Mouse (Mus musculus): Measurements from ENCODE around the gene Fermt2. TPM values are rescaled to one million over a fixed set of nuclear protein-coding genes. Genes with fewer than 3 reads are reported as not detected.
"Not testable (repeated sequence)": the region's sequence is repeated elsewhere in the genome, so short reads cannot be mapped to it uniquely, and the experiment has no call there.

The Fermt2 gene
- polyA plus RNA-seq, 1 experiment from 2014 or later: 61.9 TPM

- H3K4me2 ChIP-seq: no peak overlapping the region
- 0 out of 2 replicates have a peak, but pooled peaks cover 8% of the 10 kb centered on the region for H3K36me3 ChIP-seq (ENCODE audit: control insufficient read depth, insufficient read depth, low read length)
- H3K27me3 ChIP-seq (replicated peaks; ENCODE audit: control insufficient read depth, insufficient read depth, low read length): no peaks in the 10 kb centered on the region
- DNase-seq (ENCODE audit: low spot score): no peak
- no peak for ATAC-seq (replicated peaks; ENCODE audit: low FRiP score)
- no peak overlapping the region for H3K9ac ChIP-seq (ENCODE audit: low read depth, low read length)
- H3K27ac ChIP-seq (ENCODE audit: low read depth, low read length): no peak overlapping the region
- H3K9me3 ChIP-seq (ENCODE audit: control insufficient read depth, low read length): no peaks in the 10 kb centered on the region; the same call in 1 of the 2 replicates
- WGBS: 92% methylated on average over 11 of the region's 11 CpGs
- no peak overlapping the region for H3K4me3 ChIP-seq (ENCODE audit: low read depth, low read length)
- no peaks in the 10 kb centered on the region for H3K4me1 ChIP-seq (replicated peaks; ENCODE audit: control insufficient read depth, insufficient read depth, low read length)
Measured at GRCm38 (mm10) chr14:45500052-45500451, 29.9 kb downstream of the Fermt2 start.

GRCm38 (mm10) chr14:45497116-45497515 is 32.8 kb downstream of the Fermt2 start:
- Histone ChIP-seq H3K9me3 (ENCODE audit: control insufficient read depth, low read length) (no peaks in the 10 kb centered on the region; the same call in 1 of the 2 replicates), H3K27me3 (replicated peaks; ENCODE audit: control insufficient read depth, insufficient read depth, low read length) (no peaks in the 10 kb centered on the region), H3K36me3 (ENCODE audit: control insufficient read depth, insufficient read depth, low read length) (0 out of 2 replicates have a peak, but pooled peaks cover 8% of the 10 kb centered on the region), H3K4me1 (replicated peaks; ENCODE audit: control insufficient read depth, insufficient read depth, low read length) (no peaks in the 10 kb centered on the region), H3K9ac (ENCODE audit: low read depth, low read length) (no peak overlapping the region), H3K4me3 (ENCODE audit: low read depth, low read length) (no peak overlapping the region), H3K27ac (ENCODE audit: low read depth, low read length) (no peak overlapping the region), H3K4me2 (no peak overlapping the region)
- no peak for DNase-seq (ENCODE audit: low spot score)
- no peak for ATAC-seq (replicated peaks; ENCODE audit: low FRiP score)
- 97% methylated on average over 3 of the region's 3 CpGs for WGBS

GRCm38 (mm10) chr14:45495810-45496209 is 34.1 kb downstream of the Fermt2 start:
- not testable (repeated sequence) for H3K27me3 ChIP-seq (replicated peaks; ENCODE audit: control insufficient read depth, insufficient read depth, low read length); H3K27ac ChIP-seq (ENCODE audit: low read depth, low read length); H3K36me3 ChIP-seq (ENCODE audit: control insufficient read depth, insufficient read depth, low read length); H3K9ac ChIP-seq (ENCODE audit: low read depth, low read length); H3K4me3 ChIP-seq (ENCODE audit: low read depth, low read length); H3K9me3 ChIP-seq (ENCODE audit: control insufficient read depth, low read length); DNase-seq (ENCODE audit: low spot score); ATAC-seq (replicated peaks; ENCODE audit: low FRiP score); H3K4me1 ChIP-seq (replicated peaks; ENCODE audit: control insufficient read depth, insufficient read depth, low read length); H3K4me2 ChIP-seq
- WGBS: 87% methylated on average over 14 of the region's 14 CpGs

DNA sequence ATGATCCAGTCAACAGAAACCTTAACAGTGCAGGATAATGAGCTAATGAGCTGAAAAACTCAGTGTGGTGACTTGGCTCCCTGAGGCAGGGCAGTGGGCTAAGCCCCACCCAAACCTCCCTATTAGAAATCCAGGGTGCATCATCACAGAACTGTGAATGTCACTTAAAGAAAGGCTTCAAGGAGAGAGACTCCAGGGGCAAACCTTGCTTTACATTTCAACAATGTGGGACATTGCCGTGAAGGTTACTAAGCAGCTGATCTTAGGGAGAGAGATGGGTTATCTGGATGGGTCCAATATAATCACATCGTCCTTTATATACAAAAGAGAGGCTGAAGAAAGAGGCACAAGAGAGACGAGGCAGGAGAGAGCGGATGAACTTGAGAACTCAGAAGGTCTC is 36.0 kb downstream of the Fermt2 start:
- H3K4me2 ChIP-seq: no peak overlapping the region
- H3K4me1 ChIP-seq (replicated peaks; ENCODE audit: control insufficient read depth, insufficient read depth, low read length): no peaks in the 10 kb centered on the region
- H3K9ac ChIP-seq (ENCODE audit: low read depth, low read length): no peak overlapping the region
- no peak overlapping the region for H3K4me3 ChIP-seq (ENCODE audit: low read depth, low read length)
- ATAC-seq (replicated peaks; ENCODE audit: low FRiP score) (no peak), DNase-seq (ENCODE audit: low spot score) (no peak)
- H3K27me3 ChIP-seq (replicated peaks; ENCODE audit: control insufficient read depth, insufficient read depth, low read length): no peaks in the 10 kb centered on the region
- WGBS: 92% methylated on average over 4 of the region's 4 CpGs
- no peaks in the 10 kb centered on the region; the same call in 1 of the 2 replicates for H3K9me3 ChIP-seq (ENCODE audit: control insufficient read depth, low read length)
- no peak overlapping the region for H3K27ac ChIP-seq (ENCODE audit: low read depth, low read length)
- 0 out of 2 replicates have a peak, but pooled peaks cover 6% of the 10 kb centered on the region for H3K36me3 ChIP-seq (ENCODE audit: control insufficient read depth, insufficient read depth, low read length)

DNA sequence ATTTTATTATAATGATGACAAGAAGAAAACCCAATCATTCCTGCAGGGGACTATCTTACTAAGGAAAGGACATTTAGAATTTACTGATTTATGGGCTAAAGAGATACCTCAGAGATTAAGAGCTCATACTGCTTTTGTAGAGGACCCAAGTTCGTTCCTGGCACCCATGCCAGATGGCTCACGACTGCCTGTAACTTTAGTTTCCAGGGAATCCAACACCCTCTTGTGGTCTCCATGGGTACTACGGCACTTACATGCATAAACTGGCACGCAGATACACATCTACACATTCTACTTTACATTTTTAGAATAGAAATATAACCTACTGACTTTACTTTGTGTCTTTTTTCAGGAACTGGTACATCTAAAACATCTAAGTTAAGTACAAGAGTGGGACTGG is 37.2 kb downstream of the Fermt2 start:
- 90% methylated on average over 4 of the region's 4 CpGs for WGBS
- Histone ChIP-seq H3K4me2 (no peak overlapping the region), H3K27me3 (replicated peaks; ENCODE audit: control insufficient read depth, insufficient read depth, low read length) (no peaks in the 10 kb centered on the region), H3K9ac (ENCODE audit: low read depth, low read length) (no peak overlapping the region), H3K27ac (ENCODE audit: low read depth, low read length) (no peak overlapping the region), H3K9me3 (ENCODE audit: control insufficient read depth, low read length) (no peaks in the 10 kb centered on the region), H3K4me1 (replicated peaks; ENCODE audit: control insufficient read depth, insufficient read depth, low read length) (no peaks in the 10 kb centered on the region), H3K4me3 (ENCODE audit: low read depth, low read length) (no peak overlapping the region), H3K36me3 (ENCODE audit: control insufficient read depth, insufficient read depth, low read length) (no peaks in the 10 kb centered on the region)
- DNase-seq (ENCODE audit: low spot score) (no peak), ATAC-seq (replicated peaks; ENCODE audit: low FRiP score) (no peak)

DNA sequence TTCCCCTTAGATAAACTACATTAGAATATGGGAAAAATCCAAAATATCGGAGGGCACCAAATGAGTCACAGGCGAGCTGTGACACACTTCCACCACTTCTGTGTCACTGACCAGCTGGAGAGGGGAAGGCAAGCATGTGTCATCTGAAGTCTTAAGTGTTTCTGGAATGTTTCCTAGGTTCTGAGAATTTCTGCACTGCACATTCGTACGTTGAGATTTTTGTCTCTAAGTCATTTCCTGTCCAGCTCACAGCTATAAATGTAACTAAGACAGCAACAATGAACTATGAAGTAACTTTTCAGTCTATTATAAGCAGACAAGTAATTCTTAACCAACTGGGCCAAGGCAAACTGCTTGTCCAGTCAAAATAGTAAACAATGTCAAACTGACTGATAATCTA is 37.9 kb downstream of the Fermt2 start:
- DNase-seq (ENCODE audit: low spot score) (no peak), ATAC-seq (replicated peaks; ENCODE audit: low FRiP score) (no peak)
- Histone ChIP-seq H3K27me3 (replicated peaks; ENCODE audit: control insufficient read depth, insufficient read depth, low read length) (no peaks in the 10 kb centered on the region), H3K27ac (ENCODE audit: low read depth, low read length) (no peak overlapping the region), H3K4me3 (ENCODE audit: low read depth, low read length) (no peak overlapping the region), H3K4me1 (replicated peaks; ENCODE audit: control insufficient read depth, insufficient read depth, low read length) (no peaks in the 10 kb centered on the region), H3K9ac (ENCODE audit: low read depth, low read length) (no peak overlapping the region), H3K9me3 (ENCODE audit: control insufficient read depth, low read length) (no peaks in the 10 kb centered on the region), H3K36me3 (ENCODE audit: control insufficient read depth, insufficient read depth, low read length) (no peaks in the 10 kb centered on the region), H3K4me2 (no peak overlapping the region)
- 70% methylated on average over 4 of the region's 4 CpGs for WGBS

DNA sequence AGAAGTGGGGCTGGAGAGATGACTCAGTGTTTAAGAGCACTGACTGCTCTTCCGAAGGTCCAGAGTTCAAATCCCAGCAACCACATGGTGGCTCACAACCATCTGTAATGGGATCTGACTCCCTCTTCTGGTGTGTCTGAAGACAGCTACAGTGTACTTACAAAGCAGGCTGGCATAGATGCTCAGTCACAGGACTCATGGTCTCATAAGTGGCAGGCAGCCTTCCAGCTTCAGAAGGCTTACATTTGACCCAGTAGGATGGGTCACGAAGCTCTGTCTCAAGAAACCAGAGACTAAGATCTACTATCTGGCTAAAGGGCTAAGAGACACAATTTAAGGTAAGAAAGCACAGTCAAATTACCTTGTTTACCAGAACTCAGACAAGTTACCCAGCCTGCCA is 42.7 kb downstream of the Fermt2 start:
- not testable (repeated sequence) for H3K27me3 ChIP-seq (replicated peaks; ENCODE audit: control insufficient read depth, insufficient read depth, low read length); H3K4me2 ChIP-seq; DNase-seq (ENCODE audit: low spot score); H3K4me3 ChIP-seq (ENCODE audit: low read depth, low read length); H3K4me1 ChIP-seq (replicated peaks; ENCODE audit: control insufficient read depth, insufficient read depth, low read length); ATAC-seq (replicated peaks; ENCODE audit: low FRiP score); H3K27ac ChIP-seq (ENCODE audit: low read depth, low read length); H3K9ac ChIP-seq (ENCODE audit: low read depth, low read length); H3K36me3 ChIP-seq (ENCODE audit: control insufficient read depth, insufficient read depth, low read length); H3K9me3 ChIP-seq (ENCODE audit: control insufficient read depth, low read length)
- WGBS: 85% methylated on average over 2 of the region's 2 CpGs

DNA sequence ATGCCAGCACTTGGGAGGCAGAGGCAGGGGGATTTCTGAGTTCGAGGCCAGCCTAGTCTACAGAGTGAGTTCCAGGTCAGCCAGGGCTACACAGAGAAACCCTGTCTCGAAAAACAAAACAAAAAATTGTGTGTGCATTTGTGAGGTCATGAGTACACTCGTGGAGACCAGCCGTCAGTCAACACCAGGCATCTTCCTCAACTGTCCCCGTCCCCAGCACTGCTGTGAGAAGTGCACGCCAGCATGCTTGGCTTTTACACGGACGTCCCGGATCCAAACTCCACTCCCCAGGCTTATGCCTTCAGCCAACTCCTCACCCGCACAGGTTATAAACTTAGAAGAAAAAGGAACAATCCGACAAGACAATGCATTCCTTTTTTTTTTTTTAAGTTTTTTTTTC is 46.6 kb downstream of the Fermt2 start:
- not testable (repeated sequence) for DNase-seq (ENCODE audit: low spot score); H3K27me3 ChIP-seq (replicated peaks; ENCODE audit: control insufficient read depth, insufficient read depth, low read length); ATAC-seq (replicated peaks; ENCODE audit: low FRiP score); H3K4me2 ChIP-seq; H3K4me3 ChIP-seq (ENCODE audit: low read depth, low read length); H3K27ac ChIP-seq (ENCODE audit: low read depth, low read length); H3K9ac ChIP-seq (ENCODE audit: low read depth, low read length); H3K4me1 ChIP-seq (replicated peaks; ENCODE audit: control insufficient read depth, insufficient read depth, low read length); H3K9me3 ChIP-seq (ENCODE audit: control insufficient read depth, low read length)
- 88% methylated on average over 11 of the region's 11 CpGs for WGBS
- peaks cover 11% of the 10 kb centered on the region; the same call in 1 of the 2 replicates for H3K36me3 ChIP-seq (ENCODE audit: control insufficient read depth, insufficient read depth, low read length)

DNA sequence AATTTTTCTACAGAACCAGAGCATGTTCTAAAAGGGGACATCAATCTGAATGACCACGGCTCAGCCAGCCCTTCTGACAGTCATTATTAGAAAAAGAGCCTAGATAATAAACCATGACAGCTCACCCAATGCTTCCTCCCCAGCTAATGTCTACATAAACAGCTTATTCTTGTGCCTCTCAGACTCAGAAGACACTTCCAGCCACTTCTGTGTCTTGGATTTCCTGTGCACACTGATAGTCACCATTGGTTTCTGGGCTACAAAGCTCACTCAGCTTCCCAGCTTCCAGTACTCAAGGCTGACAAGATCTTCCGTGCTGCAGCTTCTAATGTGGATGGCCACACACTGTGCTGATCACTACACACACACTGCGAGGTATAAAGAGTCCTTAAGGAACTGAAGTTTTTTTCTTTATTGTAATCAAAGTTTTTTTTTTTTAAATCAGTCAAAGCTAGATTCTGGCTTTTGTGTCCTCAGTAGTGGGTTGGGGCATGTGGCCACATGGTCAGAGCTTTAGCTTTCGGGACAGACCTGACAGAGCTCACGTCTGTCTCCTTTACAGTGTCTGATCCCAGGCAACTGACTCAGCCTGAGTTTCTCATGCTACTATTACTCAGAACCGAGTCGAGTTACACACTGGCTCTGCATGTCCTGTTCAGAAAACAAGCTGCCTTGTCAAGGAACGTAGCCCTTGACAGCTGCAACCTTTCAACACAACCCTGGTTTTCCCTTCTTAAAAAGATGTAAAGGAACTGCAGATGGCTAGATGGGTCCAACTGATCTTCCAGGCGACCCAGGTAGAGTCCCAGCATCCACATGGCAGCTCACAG is 50.7 kb downstream of the Fermt2 start:
- Histone ChIP-seq H3K27me3 (replicated peaks; ENCODE audit: control insufficient read depth, insufficient read depth, low read length) (no peaks in the 10 kb centered on the region), H3K36me3 (ENCODE audit: control insufficient read depth, insufficient read depth, low read length) (peaks cover 10% of the 10 kb centered on the region; the same call in 1 of the 2 replicates), H3K4me3 (ENCODE audit: low read depth, low read length) (no peak overlapping the region), H3K27ac (ENCODE audit: low read depth, low read length) (no peak overlapping the region), H3K4me1 (replicated peaks; ENCODE audit: control insufficient read depth, insufficient read depth, low read length) (peaks cover 7% of the 10 kb centered on the region), H3K4me2 (no peak overlapping the region), H3K9ac (ENCODE audit: low read depth, low read length) (no peak overlapping the region), H3K9me3 (ENCODE audit: control insufficient read depth, low read length) (no peaks in the 10 kb centered on the region)
- ATAC-seq (replicated peaks; ENCODE audit: low FRiP score) (no peak), DNase-seq (ENCODE audit: low spot score) (no peak)
- WGBS: 64% methylated on average over 9 of the region's 9 CpGs

Measured in liver, embryonic 11.5 days (tissue).